Mouse (Mus musculus): ENCODE results near the gene Ctbp1. TPM values are rescaled to one million over a fixed set of nuclear protein-coding genes. Genes with fewer than 3 reads are reported as not detected.

Ctbp1 gene
- total and polyA plus RNA-seq, 2 experiments from 2014 or later, result 165 to 295 TPM

- peaks cover 29% of the 10 kb centered on the region for H3K4me1 ChIP-seq (ENCODE audit: control insufficient read depth, insufficient read depth)
Observed at GRCm38 (mm10) chr5:33218081-33218480, 56.7 kb downstream of the Ctbp1 start, which contains the start of gene Spon2. TSS of gene Spon2 (minus strand) at chr5:33218455.

GRCm38 (mm10) chr5:33217663-33218062, 57.1 kb downstream of the Ctbp1 start:
- Histone ChIP-seq H3K4me3 (ENCODE audit: low read depth, low read length) (peak overlapping the region; percentile 22), H3K4me1 (ENCODE audit: control insufficient read depth, insufficient read depth) (peaks cover 25% of the 10 kb centered on the region), H3K36me3 (replicated peaks; ENCODE audit: control insufficient read depth, insufficient read depth, low read length) (no peaks in the 10 kb centered on the region), H3K4me2 (ENCODE audit: low read depth, low read length) (peak overlapping the region; percentile 40), H3K27ac (ENCODE audit: low read depth) (peak overlapping the region; percentile 69; the same call in 1 of the 2 replicates), H3K27me3 (ENCODE audit: control insufficient read depth, insufficient read depth, low read length) (no peaks in the 10 kb centered on the region), H3K9me3 (replicated peaks; ENCODE audit: control insufficient read depth, low read length) (no peaks in the 10 kb centered on the region), H3K9ac (replicated peaks; ENCODE audit: low read depth, low read length) (peak overlapping the region; percentile 20; the same call in 1 of the 2 replicates)
- TF ChIP-seq CTCF (IDR thresholded peaks at IDR 0.05; ENCODE audit: low read depth) (no peak), EP300 (IDR thresholded peaks at IDR 0.05; ENCODE audit: low read depth) (no peak)
- 27% methylated on average over 3 of the region's 3 CpGs for WGBS
- DNase-seq (ENCODE audit: low spot score) (peak; percentile 12), ATAC-seq (ENCODE audit: insufficient read depth, low read depth) (peak; percentile 28; the same call in 1 of the 2 replicates)

More at GRCm38 (mm10) chr5:33218081-33218480, 56.7 kb downstream of the Ctbp1 start, which contains the start of gene Spon2:
- Histone ChIP-seq H3K9me3 (replicated peaks; ENCODE audit: control insufficient read depth, low read length) (no peaks in the 10 kb centered on the region), H3K27ac (ENCODE audit: low read depth) (peak within 1 kb of the TSS; percentile 69), H3K4me3 (ENCODE audit: low read depth, low read length) (peak within 1 kb of the TSS; percentile 22), H3K27me3 (ENCODE audit: control insufficient read depth, insufficient read depth, low read length) (no peaks in the 10 kb centered on the region), H3K9ac (replicated peaks; ENCODE audit: low read depth, low read length) (peak within 1 kb of the TSS; percentile 20; the same call in 1 of the 2 replicates), H3K36me3 (replicated peaks; ENCODE audit: control insufficient read depth, insufficient read depth, low read length) (no peaks in the 10 kb centered on the region), H3K4me2 (ENCODE audit: low read depth, low read length) (peak within 1 kb of the TSS; percentile 40)
- peak; percentile 40; the same call in 1 of the 2 replicates for ATAC-seq (ENCODE audit: insufficient read depth, low read depth)
- WGBS, result 29% methylated on average over 5 of the region's 5 CpGs
- peak; percentile 28 for DNase-seq (ENCODE audit: low spot score)
- TF ChIP-seq EP300 (IDR thresholded peaks at IDR 0.05; ENCODE audit: low read depth) (no peak), CTCF (IDR thresholded peaks at IDR 0.05; ENCODE audit: low read depth) (no peak)

GRCm38 (mm10) chr5:33214723-33215122, 60.1 kb downstream of the Ctbp1 start:
- no peaks in the 10 kb centered on the region for H3K36me3 ChIP-seq (replicated peaks; ENCODE audit: control insufficient read depth, insufficient read depth, low read length)
- DNase-seq (ENCODE audit: low spot score) (no peak), ATAC-seq (ENCODE audit: insufficient read depth, low read depth) (no peak)
- no peaks in the 10 kb centered on the region for H3K27me3 ChIP-seq (ENCODE audit: control insufficient read depth, insufficient read depth, low read length)
- H3K27ac ChIP-seq (ENCODE audit: low read depth), result no peak overlapping the region
- H3K4me2 ChIP-seq (ENCODE audit: low read depth, low read length), result no peak overlapping the region
- peaks cover 21% of the 10 kb centered on the region; the same call in 1 of the 2 replicates for H3K4me1 ChIP-seq (ENCODE audit: control insufficient read depth, insufficient read depth)
- H3K4me3 ChIP-seq (ENCODE audit: low read depth, low read length), result no peak overlapping the region
- no peak overlapping the region for H3K9ac ChIP-seq (replicated peaks; ENCODE audit: low read depth, low read length)
- TF ChIP-seq EP300 (IDR thresholded peaks at IDR 0.05; ENCODE audit: low read depth) (no peak), CTCF (IDR thresholded peaks at IDR 0.05; ENCODE audit: low read depth) (no peak)
- H3K9me3 ChIP-seq (replicated peaks; ENCODE audit: control insufficient read depth, low read length), result no peaks in the 10 kb centered on the region
- WGBS, result 51% methylated on average over 4 of the region's 4 CpGs

- DNase-seq (ENCODE audit: low spot score), result no peak
- no peaks in the 10 kb centered on the region for H3K27me3 ChIP-seq (ENCODE audit: control insufficient read depth, insufficient read depth, low read length)
- H3K4me2 ChIP-seq (ENCODE audit: low read depth, low read length), result no peak overlapping the region
- H3K9ac ChIP-seq (replicated peaks; ENCODE audit: low read depth, low read length), result no peak overlapping the region
- no peaks in the 10 kb centered on the region for H3K36me3 ChIP-seq (replicated peaks; ENCODE audit: control insufficient read depth, insufficient read depth, low read length)
- no peak overlapping the region for H3K27ac ChIP-seq (ENCODE audit: low read depth)
- no peak for ATAC-seq (ENCODE audit: insufficient read depth, low read depth)
- no peak overlapping the region for H3K4me3 ChIP-seq (ENCODE audit: low read depth, low read length)
- H3K4me1 ChIP-seq (ENCODE audit: control insufficient read depth, insufficient read depth), result peaks cover 9% of the 10 kb centered on the region; the same call in 1 of the 2 replicates
- WGBS, result 76% methylated on average over 5 of the region's 5 CpGs
- TF ChIP-seq EP300 (IDR thresholded peaks at IDR 0.05; ENCODE audit: low read depth) (no peak), CTCF (IDR thresholded peaks at IDR 0.05; ENCODE audit: low read depth) (no peak)
- no peaks in the 10 kb centered on the region for H3K9me3 ChIP-seq (replicated peaks; ENCODE audit: control insufficient read depth, low read length)
Observed at GRCm38 (mm10) chr5:33211254-33211653, 63.5 kb downstream of the Ctbp1 start.

GRCm38 (mm10) chr5:33210515-33210914, 64.3 kb downstream of the Ctbp1 start:
- Histone ChIP-seq H3K4me3 (ENCODE audit: low read depth, low read length) (no peak overlapping the region), H3K9me3 (replicated peaks; ENCODE audit: control insufficient read depth, low read length) (no peaks in the 10 kb centered on the region), H3K4me2 (ENCODE audit: low read depth, low read length) (no peak overlapping the region), H3K27me3 (ENCODE audit: control insufficient read depth, insufficient read depth, low read length) (no peaks in the 10 kb centered on the region), H3K4me1 (ENCODE audit: control insufficient read depth, insufficient read depth) (peaks cover 9% of the 10 kb centered on the region; the same call in 1 of the 2 replicates), H3K27ac (ENCODE audit: low read depth) (no peak overlapping the region), H3K36me3 (replicated peaks; ENCODE audit: control insufficient read depth, insufficient read depth, low read length) (no peaks in the 10 kb centered on the region), H3K9ac (replicated peaks; ENCODE audit: low read depth, low read length) (no peak overlapping the region)
- ATAC-seq (ENCODE audit: insufficient read depth, low read depth) (no peak), DNase-seq (ENCODE audit: low spot score) (no peak)
- WGBS, result 84% methylated on average over 3 of the region's 3 CpGs
- TF ChIP-seq CTCF (IDR thresholded peaks at IDR 0.05; ENCODE audit: low read depth) (no peak), EP300 (IDR thresholded peaks at IDR 0.05; ENCODE audit: low read depth) (no peak)

Measured in heart, postnatal 0 days (tissue).